ENCODE assay signal across 17 mouse cellular contexts in genomic region chr6:88736337-88736736, GRCm38 (mm10). TPM values are rescaled to one million over a fixed set of nuclear protein-coding genes. Genes with fewer than 3 reads are reported as not detected.
A peak's percentile ranks its signal among the peaks of the same experiment; 100 is the strongest.
DNase-seq lines count a peak whose midpoint lies in the region; ATAC-seq and TF ChIP-seq lines count a peak whose summit lies in the region.
"Had no signal": no experiment of that assay in that cellular context is flagged by ENCODE, and none has a peak within 500 bp of the region (broad histone marks: within the 10 kb centered on the region; RNA-seq: fewer than 3 reads in every experiment).

No protein-coding gene starts in this region.

- no peaks in the 10 kb centered on the region for H3K27me3 ChIP-seq in stomach, embryonic 15.5 days (replicated peaks)
- no peaks in the 10 kb centered on the region for H3K27me3 ChIP-seq in stomach, postnatal 0 days (ENCODE audit: control insufficient read depth, insufficient read depth, low read length)
- H3K27me3 ChIP-seq: heart, embryonic 15.5 days; kidney, embryonic 15.5 days had no signal

- no peaks in the 10 kb centered on the region for H3K9me3 ChIP-seq in stomach, embryonic 15.5 days
- H3K9me3 ChIP-seq in stomach, postnatal 0 days (ENCODE audit: control insufficient read depth, low read length), result no peaks in the 10 kb centered on the region
- H3K9me3 ChIP-seq: heart, embryonic 15.5 days; hindbrain, embryonic 10.5 days; kidney, embryonic 15.5 days; limb, embryonic 13.5 days; midbrain, embryonic 10.5 days had no signal

- no peak for ATAC-seq in stomach, embryonic 15.5 days (ENCODE audit: insufficient read depth, low FRiP score, low read depth)
- no peak for ATAC-seq in stomach, postnatal 0 days (ENCODE audit: low FRiP score, low TSS enrichment)
- ATAC-seq: forebrain, embryonic 14.5 days had no signal

- TF ChIP-seq EP300 in stomach, postnatal 0 days (optimal IDR thresholded peaks at IDR 0.05), result no peak

- DNase-seq in cerebellum, adult 9-10 months, result peak; percentile 31
- no peak for DNase-seq in cerebellum, postnatal 25 days
- no peak for DNase-seq in layer of hippocampus, adult 2 months (ENCODE audit: low spot score in 2 of 2)
- DNase-seq in layer of hippocampus, adult 11-12 months (ENCODE audit: low spot score), result no peak
- no peak for DNase-seq in stomach, postnatal 0 days (ENCODE audit: low spot score)
- DNase-seq in right cerebral cortex, postnatal 25 days, result no peak
- DNase-seq in adrenal gland, postnatal 4 days (ENCODE audit: low spot score in 2 of 2), result no peak
- DNase-seq: cerebellum, adult 18-20 months; gastrocnemius, postnatal 36 days; right cerebral cortex, postnatal 4 days had no signal

- H3K4me2 ChIP-seq in stomach, embryonic 15.5 days, result 0 out of 2 replicates have a peak overlapping the region, but pooled peaks have one; percentile 20
- H3K4me2 ChIP-seq in stomach, postnatal 0 days (replicated peaks; ENCODE audit: low read depth), result no peak overlapping the region
- H3K4me2 ChIP-seq: heart, embryonic 15.5 days; kidney, embryonic 15.5 days; limb, embryonic 13.5 days had no signal

- TF ChIP-seq CTCF in layer of hippocampus, adult 2 months (conservative IDR thresholded peaks at IDR 0.05), result no peak
- no peak for TF ChIP-seq CTCF in stomach, postnatal 0 days (IDR thresholded peaks at IDR 0.05; ENCODE audit: low read depth)

- H3K4me1 ChIP-seq in stomach, embryonic 15.5 days, result peaks cover 36% of the 10 kb centered on the region
- H3K4me1 ChIP-seq in stomach, postnatal 0 days (replicated peaks; ENCODE audit: control insufficient read depth, insufficient read depth), result peaks cover 9% of the 10 kb centered on the region

- H3K9ac ChIP-seq in stomach, embryonic 15.5 days, result no peak overlapping the region
- H3K9ac ChIP-seq in stomach, postnatal 0 days (ENCODE audit: low read length), result no peak overlapping the region
- H3K9ac ChIP-seq: heart, embryonic 15.5 days; kidney, embryonic 15.5 days had no signal

- H3K27ac ChIP-seq in layer of hippocampus, adult 2 months, result peak overlapping the region; percentile 89
- peak overlapping the region; percentile 44; the same call in 1 of the 2 replicates for H3K27ac ChIP-seq in stomach, embryonic 15.5 days
- H3K27ac ChIP-seq in stomach, postnatal 0 days (replicated peaks), result no peak overlapping the region
- H3K27ac ChIP-seq: heart, embryonic 15.5 days; limb, embryonic 13.5 days; midbrain, embryonic 10.5 days had no signal

- 69% methylated on average over 8 of the region's 8 CpGs for whole genome bisulfite sequencing in stomach, embryonic 15.5 days
- WGBS in stomach, postnatal 0 days, result 70% methylated on average over 8 of the region's 8 CpGs

- no peak overlapping the region for H3K4me3 ChIP-seq in layer of hippocampus, adult 2 months
- no peak overlapping the region for H3K4me3 ChIP-seq in stomach, embryonic 15.5 days (replicated peaks)
- no peak overlapping the region for H3K4me3 ChIP-seq in stomach, postnatal 0 days (ENCODE audit: low read depth, low read length)
- H3K4me3 ChIP-seq: heart, embryonic 15.5 days; hindbrain, embryonic 10.5 days; kidney, embryonic 15.5 days; limb, embryonic 13.5 days; midbrain, embryonic 10.5 days had no signal

- H3K36me3 ChIP-seq in stomach, embryonic 15.5 days, result 0 out of 2 replicates have a peak, but pooled peaks cover 10% of the 10 kb centered on the region
- no peaks in the 10 kb centered on the region for H3K36me3 ChIP-seq in stomach, postnatal 0 days (ENCODE audit: control insufficient read depth, insufficient read depth, low read length)
- H3K36me3 ChIP-seq: heart, embryonic 15.5 days; hindbrain, embryonic 10.5 days; kidney, embryonic 15.5 days; limb, embryonic 13.5 days; midbrain, embryonic 10.5 days had no signal

RNA-seq across cellular contexts. Expression of gene Mgll, which starts 12.1 kb away (rescaled TPM):
- 100 to 1,000 TPM; 178 to 182 TPM for total RNA-seq in layer of hippocampus, adult 2 months (2021)
- 109 and 123 TPM in 2 replicates for polyA plus RNA-seq in stomach, embryonic 15.5 days (2015; fragmentation: Nextera tagmentation; extraction: Ambion mirVana)
- 117 and 127 TPM in 2 replicates for polyA plus RNA-seq in stomach, postnatal 0 days (2015; fragmentation: Nextera tagmentation; extraction: Ambion mirVana)
- 10 to 100 TPM; 83.6 to 88.1 TPM for total RNA-seq in adrenal gland, postnatal 4 days (2021)
